13 mouse cellular contexts compared by ENCODE assay signal in genomic region chr16:11475137-11475943, GRCm38 (mm10).
DNase-seq lines count a peak whose midpoint lies in the region; ATAC-seq and TF ChIP-seq lines count a peak whose summit lies in the region.
"Had no signal": no experiment of that assay in that cellular context is flagged by ENCODE, and none has a peak within 500 bp of the region (broad histone marks: within the 10 kb centered on the region; RNA-seq: fewer than 3 reads in every experiment).

No protein-coding gene starts in this region.

- no peak overlapping the region for H3K4me2 ChIP-seq in hindbrain, postnatal 0 days (ENCODE audit: low read depth, low read length)
- H3K4me2 ChIP-seq in liver, embryonic 11.5 days = no peak overlapping the region
- H3K4me2 ChIP-seq: lung, embryonic 15.5 days had no signal

- H3K9me3 ChIP-seq in hindbrain, postnatal 0 days (ENCODE audit: low read length) = no peaks in the 10 kb centered on the region
- no peaks in the 10 kb centered on the region for H3K9me3 ChIP-seq in liver, embryonic 11.5 days (ENCODE audit: control insufficient read depth, low read length)
- H3K9me3 ChIP-seq: hindbrain, embryonic 10.5 days; lung, embryonic 15.5 days had no signal

- peak overlapping the region; percentile 69 for H3K27ac ChIP-seq in kidney, adult 2 months (ENCODE audit: insufficient read depth, low read depth, low read length)
- H3K27ac ChIP-seq in hindbrain, postnatal 0 days = no peak overlapping the region
- H3K27ac ChIP-seq in liver, embryonic 11.5 days (ENCODE audit: low read depth, low read length) = no peak overlapping the region
- H3K27ac ChIP-seq: hindbrain, embryonic 10.5 days; lung, embryonic 15.5 days had no signal

- no peak overlapping the region for H3K4me3 ChIP-seq in kidney, adult 2 months (ENCODE audit: insufficient read depth, low read depth, low read length)
- no peak overlapping the region for H3K4me3 ChIP-seq in hindbrain, postnatal 0 days (ENCODE audit: low read length)
- H3K4me3 ChIP-seq in liver, embryonic 11.5 days (ENCODE audit: low read depth, low read length) = no peak overlapping the region
- H3K4me3 ChIP-seq: hindbrain, embryonic 10.5 days; lung, embryonic 15.5 days had no signal

- TF ChIP-seq CTCF in kidney, adult 2 months (conservative IDR thresholded peaks at IDR 0.05; ENCODE audit: insufficient read depth, insufficient read length, low read depth, low read length) = no peak
- TF ChIP-seq CTCF in hindbrain, postnatal 0 days (IDR thresholded peaks at IDR 0.05; ENCODE audit: low read depth) = no peak

- WGBS in kidney, adult 2 months = 42% methylated on average over 10 of the region's 10 CpGs
- WGBS in hindbrain, postnatal 0 days = 76% methylated on average over 10 of the region's 10 CpGs
- WGBS in liver, embryonic 11.5 days = 74% methylated on average over 10 of the region's 10 CpGs

- DNase-seq in kidney, adult 2 months = peak; percentile 84
- no peak for DNase-seq in kidney, postnatal 10 days
- DNase-seq in NIH3T3 (ENCODE audit: low read depth) (peak; percentile 30), MN1 (ENCODE audit: low spot score) (no peak)
- DNase-seq in induced T-regulatory cell, adult 2 months (ENCODE audit: low read depth) = peak; percentile 33
- DNase-seq in hindbrain, postnatal 0 days (ENCODE audit: low spot score) = no peak
- no peak for DNase-seq in liver, embryonic 11.5 days (ENCODE audit: low spot score)
- DNase-seq: adrenal gland, postnatal 36 days; right cerebral cortex, postnatal 4 days had no signal

- 0 out of 2 replicates have a peak, but pooled peaks have one; percentile 51 for ATAC-seq in monocyte, adult 5-6 weeks (replicated peaks; ENCODE audit: insufficient number of reproducible peaks, low FRiP score, low TSS enrichment, poor library complexity, severe bottlenecking)
- no peak for ATAC-seq in hindbrain, postnatal 0 days
- no peak for ATAC-seq in liver, embryonic 11.5 days (replicated peaks; ENCODE audit: low FRiP score)
- ATAC-seq: forebrain, embryonic 14.5 days had no signal

- no peak overlapping the region for H3K9ac ChIP-seq in hindbrain, postnatal 0 days (replicated peaks; ENCODE audit: low read length)
- H3K9ac ChIP-seq in liver, embryonic 11.5 days (ENCODE audit: low read depth, low read length) = no peak overlapping the region
- H3K9ac ChIP-seq: lung, embryonic 15.5 days had no signal

- no peak for TF ChIP-seq POLR2A in kidney, adult 2 months (IDR thresholded peaks at IDR 0.05; ENCODE audit: low read depth, low read length)

- peaks cover 34% of the 10 kb centered on the region for H3K4me1 ChIP-seq in kidney, adult 2 months (ENCODE audit: control insufficient read depth, insufficient read depth, low read length)
- H3K4me1 ChIP-seq in hindbrain, postnatal 0 days (ENCODE audit: insufficient read depth, low read length) = peaks cover 17% of the 10 kb centered on the region
- H3K4me1 ChIP-seq in liver, embryonic 11.5 days (replicated peaks; ENCODE audit: control insufficient read depth, insufficient read depth, low read length) = no peaks in the 10 kb centered on the region; the same call in 1 of the 2 replicates
- H3K4me1 ChIP-seq: hindbrain, embryonic 10.5 days had no signal

- H3K27me3 ChIP-seq in kidney, adult 2 months (replicated peaks; ENCODE audit: control insufficient read depth, insufficient read depth, low read length) = no peaks in the 10 kb centered on the region
- no peaks in the 10 kb centered on the region for H3K27me3 ChIP-seq in hindbrain, postnatal 0 days (ENCODE audit: insufficient read depth, low read length)
- no peaks in the 10 kb centered on the region for H3K27me3 ChIP-seq in liver, embryonic 11.5 days (replicated peaks; ENCODE audit: control insufficient read depth, insufficient read depth, low read length)
- H3K27me3 ChIP-seq: lung, embryonic 15.5 days had no signal

- H3K36me3 ChIP-seq in kidney, adult 2 months (ENCODE audit: control insufficient read depth, insufficient read depth, low read length) = no peaks in the 10 kb centered on the region; the same call in 1 of the 2 replicates
- H3K36me3 ChIP-seq in hindbrain, postnatal 0 days (ENCODE audit: insufficient read depth, low read length) = no peaks in the 10 kb centered on the region
- no peaks in the 10 kb centered on the region for H3K36me3 ChIP-seq in liver, embryonic 11.5 days (ENCODE audit: control insufficient read depth, insufficient read depth, low read length)
- H3K36me3 ChIP-seq: hindbrain, embryonic 10.5 days; lung, embryonic 15.5 days had no signal

Comparison
In these comparisons a context has a peak if more than half of its experiments do, and no peak if none do; other contexts are left out.
1. DNase-seq: peak in kidney, adult 2 months (single experiment), NIH3T3 (single experiment) and induced T-regulatory cell, adult 2 months (single experiment); none in kidney, postnatal 10 days (single experiment), hindbrain, postnatal 0 days (single experiment), MN1 (single experiment) and liver, embryonic 11.5 days (single experiment).